Mouse (Mus musculus): ENCODE data around the gene Sorcs3.

Gene Sorcs3

DNA sequence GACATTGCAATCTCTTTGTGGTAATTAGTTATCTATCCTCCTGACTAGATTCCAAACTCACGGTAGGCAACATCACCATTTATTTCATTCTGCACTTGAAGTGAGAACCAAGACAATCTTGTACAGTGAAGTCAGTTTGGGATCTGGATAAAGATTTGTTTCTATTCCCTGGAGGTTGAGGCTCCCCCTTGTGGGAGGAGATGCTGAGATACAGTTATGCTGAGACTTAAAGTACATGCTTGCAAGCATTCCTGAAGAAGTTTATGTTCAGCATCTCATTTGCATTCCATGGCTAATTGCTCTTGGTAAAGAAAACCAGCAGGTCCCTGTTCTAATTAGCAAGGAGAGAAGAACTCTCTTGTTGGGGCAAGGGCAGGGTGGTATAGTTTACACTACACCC, 185.7 kb downstream of the Sorcs3 start:
- no peak for DNase-seq (ENCODE audit: low read depth)

DNA sequence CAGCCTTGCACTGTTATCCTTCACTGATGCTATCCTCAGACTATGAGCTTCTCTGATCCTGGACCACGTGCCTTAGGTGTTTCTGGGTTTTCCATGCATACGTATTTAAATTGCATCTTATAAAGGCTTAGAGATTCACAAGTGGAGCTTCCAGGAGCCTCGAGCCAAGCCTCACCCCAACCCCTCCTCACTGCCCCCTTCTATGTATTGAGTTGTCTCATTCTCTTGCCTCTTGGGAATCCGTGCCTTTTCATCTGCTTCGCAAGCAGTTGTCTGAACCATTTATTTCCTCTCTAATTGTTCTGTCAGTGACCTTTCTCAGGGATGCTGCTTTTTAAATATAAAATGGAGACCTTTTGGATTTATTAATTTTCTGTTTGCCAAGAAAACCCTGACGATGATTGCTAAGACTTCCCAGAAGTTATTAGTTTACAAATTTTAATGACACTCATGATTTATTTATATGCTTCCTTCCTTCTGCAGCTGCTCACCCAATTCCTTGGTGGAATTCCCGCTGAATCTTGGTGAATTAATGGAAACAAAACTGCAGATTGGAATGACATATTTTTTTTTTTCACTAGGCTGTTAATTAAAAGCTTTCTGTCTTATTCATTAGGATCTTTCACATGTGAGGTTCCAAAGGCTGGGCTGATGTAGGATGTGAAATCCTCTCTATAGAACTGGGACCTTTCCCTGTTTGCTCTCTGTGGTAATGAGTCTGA, 199.1 kb downstream of the Sorcs3 start:
- DNase-seq (ENCODE audit: low read depth) = no peak

DNA sequence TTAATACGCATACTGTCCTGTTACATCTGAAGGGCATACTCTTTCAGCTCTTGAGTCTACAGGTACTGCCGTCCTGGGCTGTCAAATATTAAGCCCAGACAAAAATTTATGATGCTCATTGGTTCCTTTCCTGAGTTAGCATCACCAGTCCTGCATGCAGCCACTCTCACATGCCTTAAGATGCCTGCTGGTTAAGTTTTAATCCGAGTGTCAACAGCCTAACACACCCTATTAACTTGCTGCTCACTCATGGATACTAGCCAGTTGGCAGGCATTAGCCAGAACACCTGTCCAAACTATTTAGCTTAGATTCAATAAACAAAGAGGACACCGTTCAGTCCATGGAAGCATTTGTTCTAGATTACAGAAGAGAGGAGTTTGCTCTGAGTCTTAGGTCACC, 202.4 kb downstream of the Sorcs3 start:
- DNase-seq (ENCODE audit: low read depth) = no peak

DNA sequence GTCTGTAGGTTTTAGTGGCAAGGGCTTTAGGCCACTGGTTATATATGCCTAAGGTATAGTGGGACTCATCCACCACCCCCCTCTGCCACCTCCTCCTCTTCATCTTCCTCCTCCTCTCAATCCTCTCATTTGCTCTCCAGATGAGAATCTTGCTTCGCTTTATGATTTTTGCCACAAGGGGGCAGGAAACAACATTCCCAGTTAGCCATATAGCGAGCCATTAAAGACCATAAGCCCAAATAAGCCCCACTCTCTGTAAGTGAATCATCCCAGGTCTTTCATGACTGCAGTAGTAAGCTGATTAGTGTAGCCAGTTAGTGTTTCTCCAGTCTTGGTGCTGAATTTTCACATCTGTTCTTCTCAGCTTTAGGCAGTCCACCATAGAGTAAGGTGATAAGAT, 205.5 kb downstream of the Sorcs3 start:
- DNase-seq (ENCODE audit: low read depth) = no peak

DNA sequence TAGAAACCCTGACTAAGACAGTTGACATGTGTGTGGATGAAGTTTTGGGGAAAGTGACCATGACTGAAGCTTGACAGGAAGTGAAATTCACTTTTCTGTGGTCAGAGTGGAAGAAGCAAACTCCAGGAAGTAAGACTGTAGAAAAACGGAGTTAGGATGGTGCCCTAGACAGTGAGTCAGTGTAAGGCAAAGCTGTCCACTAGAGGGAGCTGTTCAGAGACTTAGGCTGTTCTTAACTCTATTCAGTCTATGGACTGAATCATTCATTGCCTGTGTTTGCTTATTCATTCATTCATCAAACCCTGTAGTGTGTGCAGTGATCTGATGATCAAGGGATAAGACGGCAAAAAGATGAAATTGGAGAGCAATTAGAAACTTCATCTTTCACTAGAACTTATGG, 208.0 kb downstream of the Sorcs3 start:
- DNase-seq (ENCODE audit: low read depth) = peak; percentile 13

DNA sequence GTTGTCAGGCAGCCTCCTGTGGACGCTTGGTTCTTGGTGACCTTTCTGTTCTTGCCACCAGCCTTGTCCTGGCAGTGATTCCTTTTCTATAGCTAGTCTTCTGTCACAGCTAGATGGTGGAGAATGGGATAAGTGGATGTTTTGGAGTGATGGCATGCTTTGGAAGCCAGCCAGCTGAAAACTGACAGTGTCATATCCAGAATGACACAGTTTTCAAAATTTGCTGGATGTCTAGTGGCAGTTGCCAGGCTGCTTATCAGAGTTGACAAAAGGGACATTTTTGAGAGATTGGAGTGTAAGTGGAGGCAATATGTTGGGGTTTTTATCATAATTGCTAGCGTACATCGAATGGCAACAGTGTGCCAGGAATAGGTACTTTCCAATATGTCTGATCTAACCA, 212.5 kb downstream of the Sorcs3 start:
- no peak for DNase-seq (ENCODE audit: low read depth)

DNA sequence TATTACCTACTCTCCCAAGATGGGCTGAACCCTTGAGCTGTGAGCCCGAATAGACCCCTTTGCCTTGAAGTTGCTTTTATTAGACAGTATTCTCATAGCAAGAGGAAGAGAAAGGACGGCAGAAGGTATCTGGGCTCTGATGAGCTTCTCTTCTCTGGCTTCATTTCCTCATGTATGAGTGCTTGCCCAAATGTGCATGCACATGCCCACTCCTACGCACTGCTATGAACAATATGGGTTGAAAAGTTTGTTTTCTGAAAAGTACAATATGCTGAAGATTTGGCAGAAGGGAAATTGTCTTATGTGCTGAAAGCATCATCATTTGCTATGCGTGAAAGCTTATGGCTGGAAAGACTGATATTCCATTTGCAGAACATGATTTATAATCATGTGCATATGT, 223.4 kb downstream of the Sorcs3 start:
- no peak for DNase-seq (ENCODE audit: low read depth)

DNA sequence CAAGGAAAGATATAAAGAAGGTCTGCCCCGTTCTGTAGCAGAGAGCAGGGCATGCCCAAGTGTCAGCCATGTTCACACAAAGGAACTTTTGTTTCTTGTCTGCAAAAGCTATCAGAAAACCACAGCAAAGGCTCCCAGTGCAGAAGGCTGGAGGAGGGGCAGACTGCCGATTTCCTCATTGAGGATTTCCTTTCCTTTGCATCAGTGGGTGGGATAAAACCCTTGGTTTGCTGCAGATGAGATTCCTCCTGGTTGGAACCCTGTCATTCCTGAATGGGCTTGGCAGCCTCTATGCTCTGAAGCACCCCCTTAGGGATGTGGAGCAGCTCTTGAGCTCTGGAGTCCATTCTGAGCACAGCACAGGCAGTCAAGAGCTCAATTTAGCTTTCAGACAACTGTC, 223.9 kb downstream of the Sorcs3 start:
- no peak for DNase-seq (ENCODE audit: low read depth)

DNA sequence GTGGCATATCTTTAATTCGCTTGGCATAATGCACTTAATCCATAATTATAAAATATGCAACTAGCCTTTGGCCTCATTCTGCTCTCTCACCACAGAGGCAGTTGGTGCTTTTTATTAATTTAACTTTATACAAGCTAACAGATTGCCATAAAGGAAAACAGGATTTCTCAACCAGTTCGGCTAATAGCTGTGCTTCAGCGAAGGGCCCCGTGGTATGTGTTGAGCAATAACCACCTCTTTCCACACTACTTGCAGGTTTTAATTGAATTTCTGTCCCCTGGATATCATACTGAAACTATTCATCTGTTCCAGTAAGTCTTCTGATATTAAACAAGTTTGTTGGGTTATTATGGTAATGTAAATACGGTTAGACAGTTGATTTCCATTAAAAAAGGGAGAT, 224.5 kb downstream of the Sorcs3 start:
- no peak for DNase-seq (ENCODE audit: low read depth)

GRCm38 (mm10) chr19:48438450-48438849, 232.6 kb downstream of the Sorcs3 start:
- no peak for DNase-seq (ENCODE audit: low read depth)

DNA sequence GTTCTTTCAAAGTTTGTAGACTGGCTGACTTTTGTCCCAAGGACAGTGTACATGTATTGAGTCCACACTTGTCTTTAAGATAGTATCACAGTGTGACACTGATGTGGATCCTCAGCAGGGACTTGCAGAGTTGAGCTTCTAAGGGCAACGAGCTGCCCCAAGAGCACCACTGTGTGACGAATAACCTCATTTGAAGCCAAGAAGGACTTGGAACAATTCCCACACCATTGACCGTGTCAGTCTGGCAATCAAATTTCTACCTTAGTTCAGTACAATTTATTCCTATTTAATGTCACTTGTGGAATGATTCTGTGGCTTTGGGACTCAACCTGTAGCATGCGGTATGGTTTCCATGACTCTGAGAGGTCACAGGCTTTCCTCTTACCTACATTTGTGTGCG, 255.3 kb downstream of the Sorcs3 start:
- DNase-seq (ENCODE audit: low read depth) = no peak

DNA sequence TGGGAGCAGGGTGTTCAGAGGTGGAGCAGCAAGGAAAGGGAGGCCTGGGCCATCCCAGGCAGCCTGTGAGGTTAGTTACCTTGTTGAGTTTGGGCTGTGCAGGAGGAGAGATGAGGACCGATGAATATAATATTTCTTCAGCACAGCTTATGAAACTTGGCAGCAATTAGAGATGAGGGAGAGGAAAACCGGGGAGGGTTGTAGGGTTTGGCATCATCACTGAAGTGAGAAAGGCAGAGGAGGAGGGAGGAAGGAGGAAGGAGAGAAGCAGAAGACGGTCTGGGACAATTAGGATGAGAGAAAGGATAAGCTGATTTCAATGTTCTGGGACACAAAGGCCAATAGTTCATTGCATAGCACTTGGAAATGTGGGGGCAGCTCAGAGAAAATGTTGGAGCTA, 256.6 kb downstream of the Sorcs3 start:
- no peak for DNase-seq (ENCODE audit: low read depth)

- no peak for DNase-seq (ENCODE audit: low read depth)
Observed at GRCm38 (mm10) chr19:48463494-48463893, 257.7 kb downstream of the Sorcs3 start.

- no peak for DNase-seq (ENCODE audit: low read depth)
Observed at GRCm38 (mm10) chr19:48467471-48467870, 261.6 kb downstream of the Sorcs3 start.

- no peak for DNase-seq (ENCODE audit: low read depth)
Observed at GRCm38 (mm10) chr19:48469791-48470410, 264.1 kb downstream of the Sorcs3 start.

- no peak for DNase-seq (ENCODE audit: low read depth)
Observed at GRCm38 (mm10) chr19:48471927-48472326, 266.1 kb downstream of the Sorcs3 start.

DNA sequence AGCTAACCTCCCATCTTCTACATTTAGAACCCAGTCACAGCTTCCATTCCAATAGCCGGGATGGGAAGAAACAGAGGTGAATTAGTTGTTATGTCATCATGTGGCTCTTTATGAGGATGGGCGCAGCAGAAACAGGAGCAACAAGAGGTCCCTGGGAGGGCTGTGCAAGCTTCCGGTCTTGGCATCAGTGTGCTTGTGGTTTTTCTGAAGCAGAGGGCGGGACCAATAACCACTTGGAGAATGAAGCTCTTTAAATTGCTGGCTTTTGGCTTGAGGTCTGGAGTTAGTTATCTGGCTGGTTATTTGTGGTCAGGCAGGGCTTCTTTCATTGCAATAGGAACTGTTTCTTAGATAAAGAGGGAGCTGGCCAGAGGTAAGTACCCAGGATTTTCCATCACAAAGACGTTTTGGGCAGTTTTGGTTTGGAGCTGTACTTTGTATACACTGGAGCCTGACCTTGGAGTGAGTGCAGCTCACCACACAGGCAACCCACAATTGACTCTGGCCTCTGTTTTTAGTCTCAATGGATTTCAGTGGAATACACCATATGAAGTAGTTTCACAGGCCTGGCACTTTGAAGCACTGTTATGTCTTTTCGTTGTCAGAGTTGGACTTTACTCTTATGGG, 270.1 kb downstream of the Sorcs3 start:
- DNase-seq (ENCODE audit: low read depth) = peak; percentile 1

DNA sequence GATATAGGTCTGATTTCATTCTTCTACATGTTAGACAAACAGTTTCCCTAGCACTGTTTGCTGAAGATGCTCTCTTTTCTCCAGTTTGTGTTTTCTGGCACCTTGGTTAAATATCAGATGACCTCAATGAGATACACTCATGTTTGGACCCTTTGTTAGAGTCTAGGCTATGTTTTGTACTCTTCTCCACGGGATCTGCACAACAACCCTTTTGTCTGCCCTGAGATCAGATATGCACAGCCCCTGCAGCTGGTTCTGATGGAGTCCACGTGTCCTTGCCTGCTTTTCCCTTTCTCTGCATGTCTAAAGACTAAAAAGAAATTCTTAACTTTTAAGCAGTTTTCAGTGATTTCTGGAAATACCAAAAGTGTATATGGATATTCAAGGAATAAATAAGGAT, 273.0 kb downstream of the Sorcs3 start:
- DNase-seq (ENCODE audit: low read depth) = no peak

DNA sequence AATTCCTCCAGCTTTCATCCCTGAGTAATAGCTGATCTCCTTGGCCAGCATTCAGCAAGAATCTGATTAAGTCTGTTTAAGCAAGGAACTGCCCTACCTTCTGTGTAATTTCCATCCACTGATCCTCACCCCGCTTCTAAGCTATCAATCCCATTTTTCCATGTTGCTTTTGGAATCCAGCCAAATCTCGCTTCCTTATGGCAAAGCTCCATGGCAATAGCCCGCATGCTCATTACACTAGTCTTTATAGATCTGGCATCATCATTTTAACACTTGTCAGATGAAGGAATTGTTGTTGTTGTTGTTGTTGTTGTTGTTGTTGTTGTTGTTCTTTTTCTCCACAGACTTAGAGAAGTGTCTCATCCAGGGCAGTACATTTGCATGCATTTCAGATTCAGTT, 277.1 kb downstream of the Sorcs3 start:
- DNase-seq (ENCODE audit: low read depth) = no peak

GRCm38 (mm10) chr19:48491111-48491510, 285.3 kb downstream of the Sorcs3 start:
- DNase-seq (ENCODE audit: low read depth) = no peak

DNA sequence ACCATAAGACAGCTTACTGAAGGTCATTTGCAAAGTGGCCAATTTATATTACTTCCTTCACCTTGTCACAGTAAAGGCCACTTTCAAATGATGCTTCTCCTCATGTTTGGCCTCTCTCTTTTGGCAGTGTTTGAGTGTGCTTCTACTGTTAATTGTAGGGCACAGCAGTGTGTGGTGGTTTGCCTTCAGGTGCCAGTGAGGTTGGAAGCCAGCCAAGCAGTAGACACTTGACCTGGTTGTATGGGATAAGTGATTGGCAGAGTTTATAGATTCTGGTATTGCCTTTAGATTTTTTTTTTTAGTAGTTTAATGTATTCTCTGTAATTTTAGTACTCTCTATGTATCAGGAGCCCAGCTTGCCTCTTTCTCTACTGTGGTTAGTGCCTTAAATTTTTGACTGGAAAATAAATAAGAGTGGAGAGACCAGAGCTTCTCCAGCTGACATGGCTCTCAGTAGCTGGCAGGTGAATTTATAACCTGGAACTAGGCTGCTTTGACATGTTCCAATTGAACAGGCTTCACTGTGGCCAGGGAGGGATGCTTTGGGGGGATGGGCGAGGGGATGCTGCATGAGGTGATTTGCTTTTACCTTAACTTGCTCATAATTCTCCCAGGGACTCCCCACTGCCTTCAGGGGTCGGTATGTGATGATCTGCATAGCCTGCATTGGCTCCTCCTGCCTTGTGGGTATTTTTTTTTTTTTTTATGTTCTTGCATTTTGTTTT, 298.2 kb downstream of the Sorcs3 start:
- DNase-seq (ENCODE audit: low read depth) = no peak

- no peak for DNase-seq (ENCODE audit: low read depth)
Observed at GRCm38 (mm10) chr19:48523803-48524202, 318.0 kb downstream of the Sorcs3 start.

Data from 416B (cell line).